Mouse (Mus musculus): ENCODE results near the gene Pde6h. TPM values are rescaled to one million over a fixed set of nuclear protein-coding genes. Genes with fewer than 3 reads are reported as not detected.

The Pde6h gene
- polyA plus RNA-seq, 1 experiment from 2014 or later = not detected

DNA sequence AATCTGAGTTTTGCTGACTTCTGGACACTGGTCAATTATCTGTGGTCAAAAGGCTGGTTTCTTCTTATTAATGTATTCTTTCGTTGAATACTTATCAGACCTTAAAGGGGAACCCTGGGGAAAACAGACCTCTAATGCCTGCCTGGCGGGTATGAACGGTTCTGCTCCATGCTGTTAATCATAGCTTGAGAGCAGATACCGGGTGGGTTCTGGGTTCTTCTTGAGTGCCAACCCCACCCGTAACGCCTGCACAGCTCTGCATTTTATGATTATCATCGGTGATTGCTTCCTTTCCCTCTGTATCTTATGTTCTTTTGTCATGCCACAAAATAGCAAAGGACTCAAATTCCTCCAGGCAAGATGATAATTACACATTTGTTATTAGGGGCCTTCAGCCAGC, 10.4 kb downstream of the Pde6h start:
- Histone ChIP-seq H3K9me3 (replicated peaks; ENCODE audit: control insufficient read depth, low read length) (no peaks in the 10 kb centered on the region), H3K4me3 (replicated peaks; ENCODE audit: low read length) (no peak overlapping the region), H3K36me3 (ENCODE audit: control insufficient read depth, insufficient read depth, low read length) (no peaks in the 10 kb centered on the region), H3K9ac (ENCODE audit: low read length) (no peak overlapping the region), H3K27me3 (ENCODE audit: control insufficient read depth, insufficient read depth, low read length) (no peaks in the 10 kb centered on the region), H3K27ac (ENCODE audit: low read length) (no peak overlapping the region), H3K4me1 (ENCODE audit: control insufficient read depth, insufficient read depth, low read length) (peaks cover 14% of the 10 kb centered on the region), H3K4me2 (ENCODE audit: low read depth, low read length) (no peak overlapping the region)
- WGBS = 83% methylated on average over 7 of the region's 7 CpGs
- ATAC-seq (ENCODE audit: insufficient read depth, low FRiP score) = no peak

DNA sequence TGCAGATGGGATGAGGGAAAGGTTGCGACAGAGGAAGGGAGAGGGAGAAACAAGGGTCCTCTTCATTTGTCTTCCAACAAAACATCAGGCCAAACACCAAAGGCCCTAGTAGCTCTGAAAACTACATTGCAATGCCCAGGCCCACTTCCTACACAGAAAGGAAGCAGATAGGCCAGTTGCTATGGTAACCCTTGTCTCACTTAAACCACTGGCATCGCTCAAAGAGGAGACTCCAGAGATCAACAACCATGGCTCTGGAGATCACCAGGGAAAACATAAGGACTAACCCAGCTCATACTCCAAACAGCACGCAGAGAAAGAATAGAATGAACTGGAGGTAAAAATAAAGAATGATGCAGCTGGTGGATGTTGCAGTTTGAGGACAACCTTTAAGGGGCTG, 11.6 kb downstream of the Pde6h start:
- no peaks in the 10 kb centered on the region for H3K9me3 ChIP-seq (replicated peaks; ENCODE audit: control insufficient read depth, low read length)
- no peak for ATAC-seq (ENCODE audit: insufficient read depth, low FRiP score)
- H3K36me3 ChIP-seq (ENCODE audit: control insufficient read depth, insufficient read depth, low read length) = no peaks in the 10 kb centered on the region
- 71% methylated on average over 3 of the region's 3 CpGs for WGBS
- no peak overlapping the region for H3K4me2 ChIP-seq (ENCODE audit: low read depth, low read length)
- H3K4me1 ChIP-seq (ENCODE audit: control insufficient read depth, insufficient read depth, low read length) = peaks cover 17% of the 10 kb centered on the region
- H3K27ac ChIP-seq (ENCODE audit: low read length) = no peak overlapping the region
- H3K27me3 ChIP-seq (ENCODE audit: control insufficient read depth, insufficient read depth, low read length) = no peaks in the 10 kb centered on the region
- no peak overlapping the region for H3K9ac ChIP-seq (ENCODE audit: low read length)
- H3K4me3 ChIP-seq (replicated peaks; ENCODE audit: low read length) = no peak overlapping the region

DNA sequence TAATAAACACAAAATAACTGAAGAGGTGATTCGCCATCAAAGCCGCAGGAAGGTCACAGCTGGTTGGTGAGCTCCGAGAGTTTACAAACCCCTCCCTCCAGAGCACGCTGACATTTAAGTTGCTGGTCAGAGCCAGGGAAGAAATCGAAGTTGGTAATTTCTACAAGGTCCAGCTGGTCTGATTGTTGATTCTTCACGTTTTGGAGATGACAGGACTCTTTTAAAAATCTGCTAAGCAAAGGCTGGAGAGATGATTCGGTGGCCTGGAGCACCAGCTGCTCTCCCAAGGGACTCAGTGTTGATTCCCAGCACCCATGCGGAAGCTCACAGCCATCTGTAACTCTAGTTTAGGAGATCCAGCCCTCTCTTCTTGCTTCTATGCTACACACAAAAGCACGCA, 12.7 kb downstream of the Pde6h start:
- no peak overlapping the region for H3K9ac ChIP-seq (ENCODE audit: low read length)
- H3K4me3 ChIP-seq (replicated peaks; ENCODE audit: low read length) = no peak overlapping the region
- no peaks in the 10 kb centered on the region for H3K27me3 ChIP-seq (ENCODE audit: control insufficient read depth, insufficient read depth, low read length)
- no peak overlapping the region for H3K4me2 ChIP-seq (ENCODE audit: low read depth, low read length)
- no peaks in the 10 kb centered on the region for H3K36me3 ChIP-seq (ENCODE audit: control insufficient read depth, insufficient read depth, low read length)
- H3K27ac ChIP-seq (ENCODE audit: low read length) = no peak overlapping the region
- H3K4me1 ChIP-seq (ENCODE audit: control insufficient read depth, insufficient read depth, low read length) = peaks cover 17% of the 10 kb centered on the region
- H3K9me3 ChIP-seq (replicated peaks; ENCODE audit: control insufficient read depth, low read length) = no peaks in the 10 kb centered on the region
- no peak for ATAC-seq (ENCODE audit: insufficient read depth, low FRiP score)
- 70% methylated on average over 9 of the region's 9 CpGs for WGBS

DNA sequence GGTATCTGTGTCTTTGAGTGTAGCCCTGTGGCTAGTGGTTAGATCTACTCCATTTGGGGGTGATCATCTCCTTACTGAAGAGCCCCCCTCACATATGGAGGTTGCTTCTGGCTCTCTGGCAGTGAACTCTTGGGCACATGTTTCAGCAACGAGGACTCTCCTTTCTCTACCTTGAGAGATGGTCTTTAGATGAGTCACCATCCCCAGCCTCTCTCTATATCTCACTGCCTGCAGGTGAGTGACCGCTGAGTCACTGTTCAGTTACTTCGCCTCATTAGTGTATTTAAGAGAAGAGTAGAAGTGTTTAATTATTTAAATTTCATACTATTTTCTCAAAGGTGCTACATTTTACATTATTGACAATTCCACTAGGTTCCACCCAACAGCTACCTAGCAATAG, 13.5 kb downstream of the Pde6h start:
- Histone ChIP-seq H3K36me3 (ENCODE audit: control insufficient read depth, insufficient read depth, low read length) (no peaks in the 10 kb centered on the region), H3K4me1 (ENCODE audit: control insufficient read depth, insufficient read depth, low read length) (peaks cover 19% of the 10 kb centered on the region), H3K9ac (ENCODE audit: low read length) (no peak overlapping the region), H3K4me3 (replicated peaks; ENCODE audit: low read length) (no peak overlapping the region), H3K27ac (ENCODE audit: low read length) (no peak overlapping the region), H3K9me3 (replicated peaks; ENCODE audit: control insufficient read depth, low read length) (no peaks in the 10 kb centered on the region), H3K27me3 (ENCODE audit: control insufficient read depth, insufficient read depth, low read length) (no peaks in the 10 kb centered on the region), H3K4me2 (ENCODE audit: low read depth, low read length) (no peak overlapping the region)
- ATAC-seq (ENCODE audit: insufficient read depth, low FRiP score) = no peak
- 81% methylated on average over 3 of the region's 3 CpGs for WGBS

DNA sequence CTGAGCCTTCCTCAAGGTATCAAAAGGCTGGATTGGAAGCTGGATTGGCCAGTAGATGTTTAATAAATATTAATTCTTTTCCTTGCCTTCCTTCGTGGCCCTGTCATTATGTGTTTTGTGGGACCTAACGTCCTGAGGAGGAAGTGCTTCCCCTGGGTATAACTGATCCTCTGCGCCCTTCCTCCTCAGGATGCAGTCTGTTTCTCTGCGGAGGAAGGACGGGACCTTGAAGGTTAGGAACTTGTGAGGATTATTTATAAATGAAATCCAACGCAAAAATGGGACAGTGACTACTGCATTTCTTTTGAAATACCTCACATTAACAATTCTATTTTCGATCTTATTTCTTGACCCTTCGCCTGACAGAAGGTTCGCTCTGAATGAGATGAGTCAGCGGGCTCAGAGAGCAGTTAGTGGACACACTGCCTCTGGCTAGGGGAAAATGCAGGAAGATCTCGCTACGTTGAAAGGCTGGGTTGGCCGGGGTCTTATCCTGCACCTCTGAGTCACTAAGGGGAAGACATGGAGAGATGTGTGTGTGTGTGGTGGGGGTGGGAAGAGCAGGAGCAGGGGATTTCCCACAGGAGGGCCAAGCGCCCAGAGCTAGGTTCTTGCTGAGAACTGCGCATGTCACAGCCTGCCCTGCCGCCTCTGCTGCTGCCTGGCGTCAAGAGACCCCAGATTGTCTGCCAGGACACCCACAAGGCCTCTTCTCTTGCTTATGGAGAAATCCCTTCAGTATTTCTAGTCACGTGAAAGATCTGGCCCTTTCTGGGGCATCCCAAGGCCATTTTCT, 14.9 kb downstream of the Pde6h start:
- Histone ChIP-seq H3K4me2 (ENCODE audit: low read depth, low read length) (no peak overlapping the region; the same call in 1 of the 2 replicates), H3K9me3 (replicated peaks; ENCODE audit: control insufficient read depth, low read length) (no peaks in the 10 kb centered on the region), H3K4me3 (replicated peaks; ENCODE audit: low read length) (no peak overlapping the region), H3K9ac (ENCODE audit: low read length) (no peak overlapping the region; the same call in 1 of the 2 replicates), H3K36me3 (ENCODE audit: control insufficient read depth, insufficient read depth, low read length) (no peaks in the 10 kb centered on the region), H3K4me1 (ENCODE audit: control insufficient read depth, insufficient read depth, low read length) (peaks cover 22% of the 10 kb centered on the region), H3K27me3 (ENCODE audit: control insufficient read depth, insufficient read depth, low read length) (no peaks in the 10 kb centered on the region), H3K27ac (ENCODE audit: low read length) (peak overlapping the region; percentile 26; the same call in 1 of the 2 replicates)
- WGBS = 66% methylated on average over 18 of the region's 18 CpGs
- no peak for ATAC-seq (ENCODE audit: insufficient read depth, low FRiP score)

DNA sequence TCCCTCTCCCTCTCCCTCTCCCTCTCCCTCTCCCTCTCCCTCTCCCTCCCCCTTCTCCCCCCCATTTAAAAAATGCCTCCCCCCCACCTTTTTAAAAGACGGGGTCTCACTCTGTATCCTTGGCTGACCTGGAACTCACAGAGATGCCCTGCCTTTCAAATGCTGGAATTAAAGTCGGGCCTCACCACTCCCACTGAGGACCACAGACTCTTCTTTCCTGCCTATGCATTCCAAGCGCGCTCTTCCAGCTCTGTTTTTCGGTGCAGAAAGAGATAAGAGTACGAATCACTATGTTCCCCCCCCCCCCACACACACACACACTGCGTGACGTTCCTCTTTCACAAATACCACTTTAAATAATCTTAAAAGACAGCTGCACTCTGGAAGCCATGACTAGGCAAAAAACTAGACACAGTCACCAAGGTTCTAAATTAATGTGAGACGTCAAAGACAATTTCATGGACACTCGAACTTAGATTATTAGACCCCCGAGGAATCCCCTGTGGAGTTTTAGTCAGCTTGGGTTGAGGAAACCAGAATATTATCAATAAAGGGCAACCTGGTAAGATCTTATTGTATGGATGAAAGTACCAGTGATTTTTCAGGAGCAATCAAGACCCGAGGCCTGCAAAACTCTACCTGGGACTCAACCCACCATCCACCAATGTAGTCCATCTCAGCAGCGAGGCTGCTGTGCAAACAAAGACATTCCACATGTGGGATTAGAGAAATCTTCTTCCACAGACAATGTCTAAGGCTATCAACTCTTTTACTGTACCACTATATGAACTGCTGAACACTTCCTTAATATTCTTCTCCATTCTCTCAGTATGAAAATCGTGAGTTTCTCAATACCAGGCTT, 15.9 kb downstream of the Pde6h start:
- no peaks in the 10 kb centered on the region for H3K27me3 ChIP-seq (ENCODE audit: control insufficient read depth, insufficient read depth, low read length)
- H3K36me3 ChIP-seq (ENCODE audit: control insufficient read depth, insufficient read depth, low read length) = no peaks in the 10 kb centered on the region
- H3K4me2 ChIP-seq (ENCODE audit: low read depth, low read length) = no peak overlapping the region
- H3K9ac ChIP-seq (ENCODE audit: low read length) = no peak overlapping the region
- WGBS = 67% methylated on average over 14 of the region's 14 CpGs
- peaks cover 22% of the 10 kb centered on the region for H3K4me1 ChIP-seq (ENCODE audit: control insufficient read depth, insufficient read depth, low read length)
- ATAC-seq (ENCODE audit: insufficient read depth, low FRiP score) = no peak
- H3K27ac ChIP-seq (ENCODE audit: low read length) = peak overlapping the region; percentile 91; the same call in 1 of the 2 replicates
- H3K4me3 ChIP-seq (replicated peaks; ENCODE audit: low read length) = peak overlapping the region; percentile 16; the same call in 1 of the 2 replicates
- no peaks in the 10 kb centered on the region for H3K9me3 ChIP-seq (replicated peaks; ENCODE audit: control insufficient read depth, low read length)

DNA sequence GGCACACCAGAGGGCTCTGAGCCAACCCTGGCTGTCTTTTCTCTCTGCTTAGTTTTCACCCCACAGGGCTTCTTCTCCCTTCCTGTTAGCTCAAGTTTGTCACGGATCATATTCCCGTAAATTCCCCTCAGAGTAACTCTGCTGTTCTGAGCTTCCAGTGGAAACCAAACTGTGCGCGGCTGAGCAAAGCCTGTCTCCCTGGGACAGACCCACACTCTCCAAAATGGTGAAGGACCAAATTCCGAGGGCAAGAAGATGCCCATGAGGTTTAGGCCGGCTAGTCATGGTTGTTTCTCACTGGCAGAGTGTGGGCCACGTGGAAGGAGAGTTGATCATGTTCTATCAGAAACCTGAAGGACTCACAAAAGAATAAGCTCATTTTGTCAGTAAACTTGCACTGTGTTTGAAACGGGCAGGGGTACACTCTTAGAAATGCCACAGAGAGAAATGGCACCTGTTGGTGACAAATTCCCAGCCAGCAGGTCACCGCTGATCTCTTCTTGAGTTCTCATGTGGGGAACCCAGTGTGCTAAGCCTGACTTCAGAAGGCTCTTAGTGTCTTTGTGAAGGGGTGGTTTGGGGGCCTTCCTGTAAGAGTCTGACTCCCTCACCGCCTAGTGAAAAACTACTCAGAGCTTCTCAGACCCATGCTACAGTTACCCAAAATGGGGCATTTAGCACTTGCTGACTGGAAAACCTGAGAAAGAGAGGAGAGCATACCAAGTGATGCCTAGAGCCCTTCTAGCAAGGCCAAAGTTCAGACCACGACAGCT, 16.7 kb downstream of the Pde6h start:
- no peaks in the 10 kb centered on the region for H3K27me3 ChIP-seq (ENCODE audit: control insufficient read depth, insufficient read depth, low read length)
- no peaks in the 10 kb centered on the region for H3K9me3 ChIP-seq (replicated peaks; ENCODE audit: control insufficient read depth, low read length)
- 67% methylated on average over 11 of the region's 11 CpGs for WGBS
- ATAC-seq (ENCODE audit: insufficient read depth, low FRiP score) = no peak
- peak overlapping the region; percentile 66 for H3K9ac ChIP-seq (ENCODE audit: low read length)
- H3K4me2 ChIP-seq (ENCODE audit: low read depth, low read length) = peak overlapping the region; percentile 36; the same call in 1 of the 2 replicates
- H3K36me3 ChIP-seq (ENCODE audit: control insufficient read depth, insufficient read depth, low read length) = no peaks in the 10 kb centered on the region
- peak overlapping the region; percentile 91 for H3K27ac ChIP-seq (ENCODE audit: low read length)
- peak overlapping the region; percentile 22 for H3K4me3 ChIP-seq (replicated peaks; ENCODE audit: low read length)
- peaks cover 22% of the 10 kb centered on the region for H3K4me1 ChIP-seq (ENCODE audit: control insufficient read depth, insufficient read depth, low read length)

DNA sequence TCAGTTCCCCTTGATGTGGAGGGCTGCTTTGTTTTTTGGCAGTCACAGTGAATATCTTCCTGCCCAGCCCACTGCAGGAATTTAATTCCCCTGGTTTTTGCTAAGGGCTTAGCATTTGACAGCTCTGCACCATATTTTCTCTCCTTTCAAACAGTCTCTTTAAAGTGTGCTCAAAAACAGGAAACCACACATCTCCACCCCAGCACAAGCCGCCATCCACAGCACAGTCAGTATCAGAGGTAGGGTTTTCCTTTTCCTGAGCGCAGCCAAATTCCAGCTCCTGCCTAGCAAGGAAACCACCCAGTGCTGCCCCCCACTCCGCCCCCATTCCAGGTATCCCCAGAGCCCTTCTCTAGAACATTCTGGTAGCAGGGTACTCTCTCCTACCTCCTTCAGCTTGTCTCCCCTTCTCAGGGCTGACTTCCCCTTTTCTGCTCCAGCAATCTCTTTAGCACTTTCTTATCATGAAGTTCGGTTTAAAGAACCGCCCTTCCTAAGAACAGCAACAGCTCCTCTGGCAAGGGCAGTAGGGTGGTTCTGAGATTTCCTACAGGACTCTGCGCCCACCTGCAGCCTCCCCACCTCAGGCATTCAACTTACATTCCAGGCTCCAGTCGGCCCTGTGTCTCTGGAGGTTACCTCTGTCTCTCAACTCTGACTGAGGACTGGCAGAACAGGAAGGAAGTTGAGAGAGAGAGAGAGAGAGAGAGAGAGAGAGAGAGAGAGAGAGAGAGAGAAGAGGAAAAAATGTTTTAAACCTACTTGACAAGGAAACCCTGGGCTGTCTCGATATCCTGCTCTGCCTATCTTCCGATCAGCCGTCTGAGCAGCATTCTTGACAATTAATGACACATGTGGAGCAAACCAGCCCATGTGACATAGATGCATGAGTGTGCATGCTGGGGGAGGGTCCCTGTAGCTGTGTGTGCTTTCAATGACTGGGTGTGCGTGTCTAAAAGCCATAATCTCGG, 17.7 kb downstream of the Pde6h start, which contains the start of gene Arhgdib:
Arhgdib (minus strand) TSS at position 849 of the 971 bp plus-strand sequence.
- ATAC-seq (ENCODE audit: insufficient read depth, low FRiP score) = peak; percentile 79
- peak within 1 kb of the TSS; percentile 36 for H3K4me2 ChIP-seq (ENCODE audit: low read depth, low read length)
- peak within 1 kb of the TSS; percentile 22 for H3K4me3 ChIP-seq (replicated peaks; ENCODE audit: low read length)
- H3K27ac ChIP-seq (ENCODE audit: low read length) = peak within 1 kb of the TSS; percentile 91
- peaks cover 22% of the 10 kb centered on the region for H3K4me1 ChIP-seq (ENCODE audit: control insufficient read depth, insufficient read depth, low read length)
- no peaks in the 10 kb centered on the region for H3K9me3 ChIP-seq (replicated peaks; ENCODE audit: control insufficient read depth, low read length)
- no peaks in the 10 kb centered on the region for H3K36me3 ChIP-seq (ENCODE audit: control insufficient read depth, insufficient read depth, low read length)
- whole genome bisulfite sequencing = 21% methylated on average over 12 of the region's 12 CpGs
- peak within 1 kb of the TSS; percentile 66 for H3K9ac ChIP-seq (ENCODE audit: low read length)
- no peaks in the 10 kb centered on the region for H3K27me3 ChIP-seq (ENCODE audit: control insufficient read depth, insufficient read depth, low read length)
